Mouse (Mus musculus) urinary bladder, adult 2 months (tissue): Measurements from ENCODE around the gene Tinagl1. TPM values are rescaled to one million over a fixed set of nuclear protein-coding genes. Genes with fewer than 3 reads are reported as not detected.

Experiments used
- DNase-seq: peaks from one replicate; pipeline ENCODE4 v3.0.0; 2022; ENCODE audit warnings: low spot score
- polyA plus RNA-seq: library from polyadenylated mRNA; depleted of rRNA; stranded (reverse); fragments of >200 nt; gene quantifications from 2 replicates; pipeline ENCODE4 v1.2.3, GENCODE M21; 2012

The Tinagl1 gene
- polyA plus RNA-seq, 1 experiment: 535 TPM

DNA sequence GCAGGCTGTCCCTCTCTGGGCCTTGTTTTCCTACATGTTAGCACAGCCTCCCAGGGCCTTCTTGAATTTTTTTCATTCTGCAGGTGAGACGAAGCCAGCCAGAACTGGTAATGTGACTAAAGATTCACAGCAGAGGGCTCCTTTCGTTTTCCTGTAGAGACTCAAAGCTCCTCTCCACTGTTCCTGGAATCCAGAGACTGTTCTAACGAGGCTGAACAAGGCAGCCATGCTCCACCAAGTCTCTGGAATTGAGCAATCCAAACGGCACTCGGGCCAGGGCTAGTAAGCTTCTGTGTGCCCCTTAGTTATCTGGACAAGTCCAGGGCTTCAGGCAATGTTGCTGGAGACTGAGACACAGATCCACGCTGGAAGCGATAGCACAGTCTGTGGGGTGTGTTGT lies 2.6 kb upstream of the Tinagl1 start:
- no peak for DNase-seq

DNA sequence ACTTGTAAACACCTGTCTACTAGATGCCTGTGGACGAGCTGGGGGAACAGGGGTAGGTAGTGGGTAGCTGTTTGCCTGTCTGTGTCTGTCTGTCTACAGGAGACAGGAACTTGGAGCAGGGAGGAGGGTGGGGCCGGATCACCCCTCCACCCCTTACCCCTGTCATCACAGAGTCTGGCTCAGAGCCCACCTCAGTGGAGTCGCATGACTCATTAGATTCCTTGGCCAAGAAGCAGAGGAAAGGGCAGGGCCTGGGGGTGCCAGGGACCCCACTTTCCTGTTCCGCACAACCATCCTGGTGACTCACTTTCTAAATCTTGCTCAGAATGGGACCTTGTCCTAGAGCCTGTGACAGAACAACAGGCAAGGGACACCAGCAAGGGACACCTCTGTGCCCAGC lies 2.2 kb upstream of the Tinagl1 start:
- DNase-seq: no peak

DNA sequence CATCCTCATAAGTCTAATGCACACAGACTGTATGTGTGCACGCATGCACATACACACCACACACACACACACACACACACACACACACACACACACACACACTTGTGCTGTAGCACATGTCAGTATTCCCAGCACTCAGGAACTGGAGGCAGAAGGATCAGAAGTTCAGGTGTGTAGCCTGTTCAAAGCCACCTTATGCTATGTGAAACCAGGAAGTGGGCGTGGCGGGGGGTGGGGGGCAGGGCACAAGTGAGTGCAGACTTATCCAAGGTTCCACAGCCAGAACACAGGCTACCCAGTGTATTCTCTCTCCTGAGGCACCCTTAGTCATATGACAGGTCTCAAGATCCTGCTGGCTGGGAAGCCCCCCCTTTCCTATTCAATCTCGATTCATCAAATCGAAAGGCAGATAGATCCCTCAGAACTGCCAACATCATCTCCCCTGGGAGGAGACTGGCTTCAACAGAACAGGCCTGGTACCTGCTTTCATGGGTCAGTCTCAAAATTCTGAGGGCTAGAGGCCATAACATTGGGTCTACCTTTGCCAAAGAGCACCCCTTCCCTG lies 1.3 kb upstream of the Tinagl1 start:
- DNase-seq: no peak

DNA sequence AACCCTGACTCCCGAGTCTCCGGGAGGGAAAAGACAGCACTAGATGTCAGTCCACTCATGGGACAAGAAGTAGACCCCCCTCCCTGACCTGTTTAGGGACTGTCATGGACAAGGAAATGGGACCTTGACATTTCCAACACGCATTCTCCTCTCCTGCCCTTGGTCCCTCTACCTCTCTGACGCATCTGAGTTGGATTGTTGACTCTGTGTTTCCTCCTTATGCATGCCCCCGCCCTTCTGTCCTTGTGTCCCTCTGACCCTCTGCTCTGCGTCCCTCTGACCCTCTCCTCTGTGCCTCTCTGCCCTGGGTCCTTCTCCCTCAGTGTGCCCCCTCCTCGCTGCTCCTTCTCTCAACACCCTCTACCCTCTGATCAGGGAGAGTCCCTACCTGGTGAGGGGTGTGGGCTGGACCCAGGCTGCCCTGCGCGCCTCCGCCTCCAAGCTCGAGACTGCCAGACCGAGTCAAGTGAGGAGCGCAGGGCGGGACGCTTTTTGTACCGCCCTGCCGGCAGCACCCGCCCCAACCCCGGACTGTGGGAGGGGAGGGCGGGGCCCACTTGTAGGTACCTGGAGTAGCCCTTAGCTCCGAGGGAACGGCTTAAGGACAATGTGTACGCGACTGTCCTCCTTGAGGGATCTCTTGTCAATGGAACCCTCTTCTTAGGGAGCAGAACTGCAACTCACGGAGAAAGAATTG lies 439 bp downstream of the Tinagl1 start:
- DNase-seq: peak; percentile 84

DNA sequence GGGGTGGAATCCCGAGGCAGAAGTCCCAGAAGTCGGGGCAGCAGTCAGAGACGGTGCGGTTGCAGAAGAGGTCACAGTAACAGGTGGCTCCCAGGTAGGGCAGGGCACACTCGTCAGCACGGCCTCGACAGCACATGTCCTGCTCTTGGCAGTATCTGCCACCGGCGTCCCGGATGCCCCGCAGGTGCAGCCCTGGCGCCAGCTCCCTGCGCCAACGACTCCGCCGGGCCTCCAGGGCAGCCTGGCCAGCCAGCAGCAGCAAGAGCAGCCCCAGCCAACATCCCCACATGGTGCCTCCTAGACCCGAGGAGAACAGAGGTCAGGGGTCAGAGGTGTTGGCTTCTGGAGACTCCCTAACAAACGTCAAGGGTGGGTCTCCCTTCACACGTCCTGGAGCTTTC lies 1.0 kb downstream of the Tinagl1 start:
- DNase-seq: no peak

DNA sequence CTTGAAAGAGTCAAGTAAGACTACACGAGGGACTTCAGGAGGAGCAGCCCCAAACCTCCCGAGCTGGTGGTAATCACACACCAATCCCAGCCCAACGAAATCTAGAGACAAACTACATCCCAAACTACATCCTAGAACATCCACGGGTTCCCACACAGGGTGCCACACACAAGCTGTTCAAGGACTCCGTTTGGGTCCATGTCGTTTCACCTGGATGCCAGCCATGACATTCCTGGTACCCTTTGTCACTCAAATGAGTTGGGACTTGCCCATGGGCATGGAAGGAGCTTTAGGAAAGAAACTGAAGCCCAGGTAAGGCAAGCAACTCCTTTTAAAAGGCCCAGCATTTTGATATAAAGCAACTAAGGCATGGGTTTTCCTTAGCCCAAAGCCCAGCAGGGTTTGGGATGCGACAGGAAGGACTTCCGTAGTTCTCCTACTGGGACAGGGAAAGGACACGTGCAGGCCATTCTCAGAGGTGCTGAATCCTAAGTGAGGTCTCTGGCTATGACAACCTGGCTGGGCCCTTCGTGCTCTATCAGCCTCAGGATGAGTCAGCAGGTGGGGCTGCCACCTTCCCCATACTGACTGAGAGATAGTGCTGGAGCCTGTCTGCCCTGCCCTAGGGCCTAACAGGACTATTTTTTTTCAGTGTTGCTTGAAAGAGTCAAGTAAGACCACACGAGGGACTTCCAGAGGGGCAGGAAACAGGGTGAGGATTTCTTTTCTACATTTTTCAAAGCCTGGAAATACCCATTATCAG lies 1.7 kb downstream of the Tinagl1 start:
- no peak for DNase-seq

DNA sequence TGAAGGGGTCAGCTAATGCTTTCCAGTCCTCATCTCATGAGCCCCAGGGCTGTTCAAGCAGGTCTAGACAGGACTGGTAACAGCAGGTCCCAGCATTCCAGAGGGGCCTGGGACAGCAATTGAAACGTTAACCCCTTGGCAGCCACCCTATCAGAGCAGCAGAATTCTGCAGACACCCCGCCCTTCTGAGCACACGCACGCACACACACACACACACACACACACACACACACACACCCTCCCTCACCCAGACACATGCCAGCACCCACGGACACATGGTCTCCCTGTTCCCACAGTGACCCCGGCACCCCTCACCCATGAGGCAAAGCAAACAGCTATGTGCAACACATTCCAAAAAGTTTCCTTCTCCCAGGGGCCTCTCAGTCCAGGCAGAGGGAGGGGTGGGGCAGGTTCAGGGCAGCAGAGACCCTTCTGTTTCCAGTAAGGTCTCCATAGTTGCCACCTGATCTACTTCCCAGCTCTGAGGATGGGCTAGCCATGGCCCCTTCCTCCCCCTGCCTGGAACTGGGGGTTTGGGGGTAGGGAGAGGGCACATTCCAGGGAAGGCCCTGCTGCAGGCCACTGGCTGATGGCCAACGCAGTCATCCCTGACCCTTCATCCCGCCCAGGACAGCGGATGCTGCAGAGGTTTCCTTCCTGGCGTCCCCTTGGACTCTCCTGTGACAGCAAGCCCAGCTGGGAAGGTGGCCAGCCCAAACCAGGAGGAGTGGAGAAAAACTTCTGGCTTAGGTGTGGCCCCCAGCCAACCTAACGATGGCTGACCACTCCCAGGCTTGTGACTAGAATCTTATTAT lies 2.8 kb downstream of the Tinagl1 start:
- DNase-seq: peak; percentile 58

DNA sequence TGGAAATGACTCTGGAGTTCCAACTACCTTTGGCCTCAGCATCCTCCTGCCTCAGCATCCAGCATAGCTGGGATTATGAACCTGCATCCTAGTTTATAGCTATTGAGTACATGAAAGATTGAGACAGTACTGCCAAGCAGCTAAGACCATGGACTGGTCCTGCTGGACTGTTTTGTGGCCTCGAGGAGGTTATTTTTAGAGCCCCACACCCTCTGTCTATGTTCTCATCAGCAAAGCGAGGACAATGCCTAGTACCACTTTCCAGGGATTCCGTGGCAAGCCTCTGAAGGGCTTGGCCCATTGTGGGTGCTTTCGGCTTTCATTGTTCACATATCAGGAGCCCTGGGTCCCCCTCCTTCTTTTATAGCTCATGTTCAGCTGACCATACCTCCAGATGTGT lies 4.6 kb downstream of the Tinagl1 start:
- no peak for DNase-seq

DNA sequence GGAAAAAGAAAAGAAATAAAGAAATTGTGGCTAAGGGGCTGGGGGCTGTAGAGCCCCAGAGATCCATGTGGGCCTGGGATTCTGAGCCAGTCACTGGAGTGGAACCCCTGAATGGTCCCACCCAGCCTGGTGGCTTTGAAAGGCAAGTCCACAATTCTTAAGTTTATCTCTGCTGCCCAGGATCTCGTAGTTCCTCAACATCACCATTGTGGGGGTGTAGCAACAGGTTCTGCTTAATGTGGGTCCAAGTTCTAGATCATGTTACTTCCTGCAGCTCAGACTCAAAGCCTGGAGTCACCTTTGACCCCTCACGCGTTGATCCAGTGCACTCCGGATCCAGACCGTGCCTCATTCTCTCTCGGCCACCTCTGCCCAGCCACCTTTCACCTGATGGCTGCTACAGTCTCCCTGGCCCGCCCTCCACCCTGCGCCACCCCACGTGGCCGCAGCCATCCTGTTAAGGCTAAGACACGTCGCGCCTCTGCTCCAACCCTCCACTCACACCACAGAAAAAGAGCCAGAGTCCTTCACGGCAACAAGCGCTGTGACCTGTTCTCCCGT lies 5.4 kb downstream of the Tinagl1 start:
- DNase-seq: no peak

DNA sequence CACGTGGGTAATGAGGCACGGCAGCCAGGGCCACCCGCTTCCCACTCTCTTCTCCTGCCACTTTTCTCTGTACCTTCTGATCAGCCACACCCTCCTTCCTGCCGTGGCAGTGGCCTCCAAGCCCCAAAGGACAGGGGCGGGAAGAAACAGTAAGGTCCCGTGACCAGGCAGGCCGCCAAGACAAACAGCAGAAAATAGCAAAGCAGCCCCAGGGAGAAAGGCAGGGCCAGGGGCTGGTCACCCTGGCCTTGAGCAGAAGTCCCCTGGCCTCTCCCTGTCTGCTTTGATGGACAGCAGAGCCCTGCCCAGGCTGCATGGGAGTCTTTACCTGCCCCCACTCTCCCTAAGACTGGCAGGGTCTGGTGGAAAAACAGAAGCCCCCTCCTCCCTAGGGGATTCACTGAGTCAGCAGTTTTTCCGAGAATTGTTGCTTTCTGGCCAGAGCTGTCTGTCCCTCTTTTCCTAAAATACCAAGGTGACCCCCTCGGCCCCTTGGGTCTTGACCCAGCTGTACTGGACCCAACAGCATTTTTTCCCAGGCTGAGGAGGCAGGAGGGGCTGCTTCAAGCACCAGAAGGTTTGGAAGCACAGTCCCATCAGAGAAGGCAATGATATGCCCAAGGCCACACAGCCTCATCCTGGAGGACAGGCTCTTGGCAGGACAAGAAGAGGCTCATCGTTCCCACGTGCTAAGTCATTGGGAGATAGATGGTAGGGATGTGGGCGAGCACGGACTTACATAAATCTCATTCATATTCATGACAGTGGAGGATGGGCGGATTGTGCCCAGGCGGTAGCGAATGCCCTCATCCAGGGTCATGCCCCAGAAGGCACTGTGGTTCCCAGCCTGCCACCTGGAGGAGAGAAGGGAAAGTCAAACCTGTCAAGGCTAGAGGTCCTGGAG lies 6.4 kb downstream of the Tinagl1 start:
- DNase-seq: peak; percentile 73

DNA sequence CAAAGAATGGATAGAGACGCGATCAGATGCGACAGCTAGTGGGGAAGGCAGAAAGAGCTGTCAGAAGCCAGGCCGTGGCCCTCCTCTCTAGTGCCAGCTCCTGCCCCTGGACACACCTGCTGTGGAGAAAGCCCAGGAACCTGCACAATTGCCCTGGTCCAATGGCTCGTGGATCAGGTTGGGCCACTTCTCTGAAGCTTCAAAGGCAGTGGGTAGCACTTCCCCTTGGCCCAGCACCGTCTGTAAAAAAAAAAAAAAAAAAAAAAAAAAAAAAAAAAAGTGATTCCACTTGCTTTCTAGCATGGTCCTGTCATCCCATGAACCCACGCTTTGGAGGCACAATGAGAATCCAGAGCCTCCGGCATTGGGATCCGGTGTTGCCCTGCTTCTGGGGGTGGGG lies 7.1 kb downstream of the Tinagl1 start:
- no peak for DNase-seq

DNA sequence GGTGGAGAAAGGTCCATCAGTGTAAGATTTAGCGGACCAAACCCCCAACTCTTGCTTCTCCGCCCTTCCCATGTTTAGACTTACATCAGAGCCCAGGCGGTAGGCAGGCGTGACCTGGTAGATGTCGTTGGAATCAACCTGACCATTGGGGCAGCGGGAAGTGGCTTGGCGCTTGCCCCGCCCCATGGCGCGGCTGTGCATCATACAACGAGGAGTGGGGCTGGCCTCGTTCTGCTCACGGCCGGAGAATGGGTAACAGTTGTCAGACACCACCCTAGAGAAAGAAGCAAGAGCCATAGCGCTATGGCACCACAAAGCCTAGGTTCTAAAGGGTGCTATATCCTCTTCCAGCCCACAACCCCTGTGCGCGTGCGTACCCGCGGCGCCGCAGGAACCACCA lies 7.6 kb downstream of the Tinagl1 start:
- no peak for DNase-seq

DNA sequence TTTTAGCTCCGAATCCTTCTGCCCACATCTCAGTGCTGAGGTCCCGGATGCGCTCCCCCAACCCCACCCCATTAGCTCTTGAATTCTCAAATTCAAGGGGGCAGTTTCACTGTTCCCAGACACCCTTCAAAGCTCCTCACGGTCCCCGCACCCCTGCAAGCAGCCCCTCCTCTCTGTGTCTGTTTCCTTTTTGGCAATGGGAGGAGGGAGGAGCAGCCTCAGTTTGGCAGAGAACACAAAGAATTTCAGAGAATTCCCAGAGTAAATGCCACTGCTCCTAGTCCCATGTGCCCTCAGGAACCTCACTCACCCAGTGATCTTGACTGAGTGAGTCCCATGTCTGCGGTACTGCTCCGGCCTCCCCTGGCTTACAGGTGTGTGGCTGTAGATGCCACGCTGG lies 8.3 kb downstream of the Tinagl1 start:
- DNase-seq: no peak

DNA sequence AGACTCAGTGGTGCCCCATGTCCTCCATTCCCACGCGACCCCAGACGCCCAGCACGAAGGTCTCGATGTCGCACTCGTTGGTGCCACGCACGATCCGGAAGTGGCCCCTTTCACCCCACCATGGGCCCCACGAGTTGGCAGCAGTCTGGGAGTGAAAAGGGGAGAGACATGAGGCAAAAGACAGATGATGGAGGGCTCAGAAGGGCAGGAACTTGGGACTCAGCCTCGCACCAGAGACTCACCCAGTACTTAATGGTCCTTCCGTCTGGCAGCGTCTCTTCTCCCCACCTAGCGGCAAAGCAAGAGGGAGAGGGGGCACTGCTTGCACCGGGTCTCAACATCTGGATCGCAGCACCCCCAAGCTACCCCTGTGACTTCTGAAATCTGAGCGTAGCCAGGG lies 8.9 kb downstream of the Tinagl1 start:
- DNase-seq: no peak

DNA sequence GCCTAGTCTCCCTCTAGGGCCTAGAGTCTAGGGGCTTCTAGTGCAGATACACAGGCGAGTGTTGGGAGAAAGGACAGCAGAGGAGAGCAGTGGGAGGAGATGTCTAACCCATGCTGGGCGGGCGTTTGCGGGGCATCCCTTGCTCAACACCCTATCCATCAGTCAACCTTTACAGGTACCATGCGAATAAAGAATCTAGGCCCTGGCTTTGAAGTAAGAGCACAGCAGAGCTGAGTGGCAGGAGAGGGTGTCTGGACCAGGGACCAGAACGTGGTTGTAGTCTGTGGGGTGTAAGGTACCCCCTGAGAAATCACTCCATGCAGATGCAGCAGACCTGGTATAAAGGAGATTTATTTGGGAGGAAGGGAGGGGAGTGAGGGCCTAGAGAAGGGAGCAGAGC lies 10.8 kb downstream of the Tinagl1 start:
- DNase-seq: no peak

DNA sequence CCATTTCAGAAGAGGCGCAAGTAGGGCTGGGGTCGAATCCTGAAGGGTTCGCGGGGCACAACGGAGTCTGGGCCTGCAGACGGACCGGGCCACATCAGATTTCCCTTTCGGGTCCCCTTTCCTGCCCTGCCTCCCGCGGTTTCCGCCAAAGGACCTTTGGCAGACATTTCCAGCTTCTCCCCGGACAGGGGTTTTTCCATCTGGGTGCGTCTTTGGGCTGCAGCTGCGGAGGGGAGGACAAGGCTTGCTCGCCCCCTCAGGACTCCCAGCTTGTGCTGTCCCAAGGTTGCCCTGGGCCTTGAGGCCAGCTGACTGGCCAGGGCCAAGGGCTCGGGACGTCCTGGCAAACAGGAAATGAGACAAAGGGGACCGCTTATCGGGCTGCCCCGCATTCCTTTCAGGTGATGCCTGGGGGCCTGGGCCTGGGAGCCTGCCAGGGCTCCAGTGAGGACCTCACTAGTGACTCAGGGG lies 11.5 kb downstream of the Tinagl1 start:
- peak; percentile 53 for DNase-seq

DNA sequence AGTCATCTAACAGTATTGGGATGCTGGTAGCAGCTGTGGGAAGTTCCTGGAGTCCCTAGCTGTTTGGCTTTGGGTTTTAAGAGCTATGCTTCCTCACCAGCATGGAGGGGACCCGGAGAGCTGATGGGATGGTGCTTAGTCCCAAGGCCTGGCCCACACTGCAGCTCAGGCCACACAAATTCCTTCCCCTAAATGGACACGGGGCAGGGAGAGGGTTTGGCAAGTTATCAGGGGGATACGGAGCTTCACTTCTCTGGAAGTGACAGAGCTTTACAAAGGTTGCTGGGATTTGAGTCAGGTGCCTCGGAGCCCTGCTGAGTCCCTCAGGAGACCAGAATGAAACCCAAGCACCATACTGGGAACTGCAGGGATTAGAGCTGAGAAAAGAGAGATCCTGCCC lies 13.6 kb downstream of the Tinagl1 start:
- DNase-seq: no peak

DNA sequence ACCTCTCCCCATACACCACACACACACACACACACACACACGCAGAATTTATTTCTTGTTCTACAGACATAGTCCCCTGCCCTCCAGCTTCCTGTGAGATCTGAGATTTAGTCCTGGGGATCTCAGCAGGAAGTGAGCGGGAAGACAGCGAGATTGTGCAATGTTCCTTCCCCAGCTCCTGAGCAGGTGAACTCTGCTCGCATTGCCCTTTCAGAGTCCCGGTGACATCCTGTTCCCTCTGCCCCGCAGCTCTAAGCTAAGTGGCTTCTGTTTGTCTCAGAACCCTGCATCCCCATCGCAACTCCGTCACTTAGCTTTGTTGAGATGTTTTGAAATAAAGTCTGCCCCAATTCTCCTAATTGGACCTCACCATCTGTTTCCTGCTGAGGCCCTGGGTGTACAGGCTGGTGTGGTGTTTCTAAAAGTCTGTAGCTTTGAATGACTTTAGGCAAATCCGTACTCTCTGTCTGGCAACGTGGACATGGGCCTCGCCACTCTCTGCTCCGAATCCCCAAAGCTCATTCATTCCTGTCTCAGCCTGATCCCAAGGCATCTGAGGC lies 18.0 kb downstream of the Tinagl1 start:
- DNase-seq: no peak

DNA sequence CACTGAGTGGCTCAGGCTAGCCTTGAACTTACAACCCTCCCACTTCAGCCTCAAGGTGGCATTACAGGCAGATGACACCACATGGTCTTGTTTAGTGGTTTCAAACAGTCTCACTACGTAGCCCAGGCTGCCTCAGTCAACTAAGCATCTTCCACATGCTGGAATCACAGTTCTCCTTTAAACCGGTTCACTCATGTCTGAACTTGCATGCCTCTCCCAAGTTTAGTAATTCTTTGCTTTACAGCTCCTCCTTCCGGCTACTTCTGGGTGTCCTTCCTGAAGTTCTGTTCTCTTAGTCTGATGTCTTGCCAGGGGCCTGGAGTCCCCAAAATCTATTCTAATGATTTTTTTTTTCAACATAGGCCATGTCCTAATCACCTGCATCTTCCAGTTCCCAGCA lies 20.7 kb downstream of the Tinagl1 start:
- DNase-seq: no peak

DNA sequence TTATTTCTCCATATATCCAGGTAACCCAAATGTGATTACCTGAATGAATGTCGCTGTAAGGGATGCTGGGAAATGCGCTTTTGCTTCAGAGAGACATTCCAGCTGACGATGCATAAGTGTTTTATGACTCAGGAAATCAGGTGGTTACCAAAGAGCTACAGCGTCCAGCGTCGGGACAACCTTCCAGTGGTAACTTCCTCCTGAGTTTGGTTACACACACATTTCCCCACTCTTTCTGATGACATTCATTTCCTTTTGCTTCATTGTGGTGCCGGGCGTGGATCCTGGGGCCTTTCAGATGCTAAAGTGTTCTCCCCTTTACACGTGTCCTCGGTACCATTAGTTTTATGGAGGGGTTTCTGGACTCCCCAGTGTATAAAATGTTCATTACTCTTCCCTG lies 26.5 kb downstream of the Tinagl1 start:
- no peak for DNase-seq

DNA sequence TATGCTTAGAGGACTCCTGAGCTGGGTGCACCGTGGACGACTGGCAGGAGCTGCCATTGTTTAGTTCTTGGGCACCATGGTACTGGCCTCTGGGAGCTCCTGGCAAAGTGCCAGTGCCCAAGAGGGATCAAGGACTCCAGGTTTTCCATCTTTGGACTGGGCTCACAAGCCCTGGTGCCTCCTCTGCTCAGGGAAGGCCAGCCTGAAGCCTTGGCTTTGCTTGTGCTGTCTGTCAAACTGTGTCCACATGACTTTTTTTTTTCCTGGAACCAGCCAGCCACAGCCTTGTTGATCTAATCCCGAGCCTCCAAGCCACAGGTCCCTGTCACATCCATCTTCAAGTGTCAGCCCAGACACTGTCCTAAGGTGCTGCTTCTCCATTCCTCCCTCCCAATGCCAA lies 33.1 kb downstream of the Tinagl1 start:
- no peak for DNase-seq
